Mouse (Mus musculus): ENCODE data around the gene Enox1. TPM values are rescaled to one million over a fixed set of nuclear protein-coding genes. Genes with fewer than 3 reads are reported as not detected.

The Enox1 gene
- polyA plus RNA-seq, 1 experiment = 0.06 TPM

- Histone ChIP-seq H3K4me3 (ENCODE audit: extremely low read depth, insufficient read depth, insufficient read length) (no peak overlapping the region), H3K4me1 (ENCODE audit: control insufficient read depth, insufficient read depth, insufficient read length) (no peaks in the 10 kb centered on the region), H3K36me3 (ENCODE audit: control insufficient read depth, insufficient read depth, low read length) (no peaks in the 10 kb centered on the region), H3K27me3 (ENCODE audit: control insufficient read depth, insufficient read depth, low read length) (no peaks in the 10 kb centered on the region), H3K27ac (ENCODE audit: insufficient read depth, low read length) (no peak overlapping the region)
- DNase-seq (ENCODE audit: low read depth in 1 of 2, low spot score in 2 of 2) = no peak
- no peak for TF ChIP-seq CTCF (IDR thresholded peaks at IDR 0.05; ENCODE audit: extremely low read depth, insufficient read depth, insufficient read length, insufficient replicate concordance)
- no peak for TF ChIP-seq POLR2A (IDR thresholded peaks at IDR 0.05; ENCODE audit: low read depth, low read length)
- WGBS = 91% methylated on average over 5 of the region's 5 CpGs
These were observed 430.6 kb downstream of the Enox1 start for GRCm38 (mm10) chr14:77587182-77587581.

GRCm38 (mm10) chr14:77593136-77593838, 436.7 kb downstream of the Enox1 start:
- TF ChIP-seq CTCF (IDR thresholded peaks at IDR 0.05; ENCODE audit: extremely low read depth, insufficient read depth, insufficient read length, insufficient replicate concordance) = no peak
- no peak for TF ChIP-seq POLR2A (IDR thresholded peaks at IDR 0.05; ENCODE audit: low read depth, low read length)
- H3K27ac ChIP-seq (ENCODE audit: insufficient read depth, low read length) = no peak overlapping the region
- no peaks in the 10 kb centered on the region for H3K4me1 ChIP-seq (ENCODE audit: control insufficient read depth, insufficient read depth, insufficient read length)
- H3K27me3 ChIP-seq (ENCODE audit: control insufficient read depth, insufficient read depth, low read length) = no peaks in the 10 kb centered on the region
- no peak for DNase-seq (ENCODE audit: low read depth in 1 of 2, low spot score in 2 of 2)
- H3K36me3 ChIP-seq (ENCODE audit: control insufficient read depth, insufficient read depth, low read length) = no peaks in the 10 kb centered on the region
- no peak overlapping the region for H3K4me3 ChIP-seq (ENCODE audit: extremely low read depth, insufficient read depth, insufficient read length)
- WGBS = 92% methylated on average over 11 of the region's 11 CpGs

GRCm38 (mm10) chr14:77596216-77597175, 439.9 kb downstream of the Enox1 start:
- WGBS = 90% methylated on average over 14 of the region's 14 CpGs
- DNase-seq (ENCODE audit: low read depth in 1 of 2, low spot score in 2 of 2) = no peak
- TF ChIP-seq POLR2A (IDR thresholded peaks at IDR 0.05; ENCODE audit: low read depth, low read length) (no peak), CTCF (IDR thresholded peaks at IDR 0.05; ENCODE audit: extremely low read depth, insufficient read depth, insufficient read length, insufficient replicate concordance) (no peak)
- Histone ChIP-seq H3K4me3 (ENCODE audit: extremely low read depth, insufficient read depth, insufficient read length) (no peak overlapping the region), H3K36me3 (ENCODE audit: control insufficient read depth, insufficient read depth, low read length) (no peaks in the 10 kb centered on the region), H3K4me1 (ENCODE audit: control insufficient read depth, insufficient read depth, insufficient read length) (no peaks in the 10 kb centered on the region), H3K27ac (ENCODE audit: insufficient read depth, low read length) (no peak overlapping the region), H3K27me3 (ENCODE audit: control insufficient read depth, insufficient read depth, low read length) (no peaks in the 10 kb centered on the region)

GRCm38 (mm10) chr14:77599016-77599704, 442.6 kb downstream of the Enox1 start:
- no peaks in the 10 kb centered on the region for H3K4me1 ChIP-seq (ENCODE audit: control insufficient read depth, insufficient read depth, insufficient read length)
- H3K27me3 ChIP-seq (ENCODE audit: control insufficient read depth, insufficient read depth, low read length) = no peaks in the 10 kb centered on the region
- TF ChIP-seq CTCF (IDR thresholded peaks at IDR 0.05; ENCODE audit: extremely low read depth, insufficient read depth, insufficient read length, insufficient replicate concordance) = no peak
- TF ChIP-seq POLR2A (IDR thresholded peaks at IDR 0.05; ENCODE audit: low read depth, low read length) = no peak
- H3K4me3 ChIP-seq (ENCODE audit: extremely low read depth, insufficient read depth, insufficient read length) = no peak overlapping the region
- 88% methylated on average over 14 of the region's 14 CpGs for WGBS
- no peak overlapping the region for H3K27ac ChIP-seq (ENCODE audit: insufficient read depth, low read length)
- no peak for DNase-seq (ENCODE audit: low read depth in 1 of 2, low spot score in 2 of 2)
- no peaks in the 10 kb centered on the region for H3K36me3 ChIP-seq (ENCODE audit: control insufficient read depth, insufficient read depth, low read length)

DNA sequence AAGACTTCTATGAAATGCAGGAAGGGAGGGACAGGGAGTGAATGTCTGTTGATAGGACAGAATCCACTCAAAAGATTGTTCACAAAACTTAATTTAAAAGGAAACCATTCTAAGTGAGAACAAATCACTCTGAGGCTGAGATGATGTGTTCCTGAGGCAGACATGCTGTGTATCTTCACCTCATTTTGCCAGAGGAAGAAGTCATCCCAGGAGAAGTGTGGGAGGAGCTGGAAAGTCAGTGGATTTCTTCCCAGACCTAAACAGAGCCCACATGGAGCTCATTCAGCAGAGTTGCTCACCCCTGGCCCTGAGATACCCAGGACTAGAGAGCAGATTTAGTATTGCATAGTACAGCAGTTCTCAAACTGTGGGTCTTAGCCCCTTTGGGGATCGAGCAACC, 444.2 kb downstream of the Enox1 start:
- H3K27ac ChIP-seq (ENCODE audit: insufficient read depth, low read length) = no peak overlapping the region
- no peak for DNase-seq (ENCODE audit: low read depth in 1 of 2, low spot score in 2 of 2)
- no peak overlapping the region for H3K4me3 ChIP-seq (ENCODE audit: extremely low read depth, insufficient read depth, insufficient read length)
- H3K36me3 ChIP-seq (ENCODE audit: control insufficient read depth, insufficient read depth, low read length) = no peaks in the 10 kb centered on the region
- 82% methylated on average over 1 of the region's 1 CpGs for WGBS
- H3K27me3 ChIP-seq (ENCODE audit: control insufficient read depth, insufficient read depth, low read length) = no peaks in the 10 kb centered on the region
- TF ChIP-seq POLR2A (IDR thresholded peaks at IDR 0.05; ENCODE audit: low read depth, low read length) (no peak), CTCF (IDR thresholded peaks at IDR 0.05; ENCODE audit: extremely low read depth, insufficient read depth, insufficient read length, insufficient replicate concordance) (no peak)
- H3K4me1 ChIP-seq (ENCODE audit: control insufficient read depth, insufficient read depth, insufficient read length) = no peaks in the 10 kb centered on the region

- WGBS = 92% methylated on average over 2 of the region's 2 CpGs
- DNase-seq (ENCODE audit: low read depth in 1 of 2, low spot score in 2 of 2) = no peak
- H3K27ac ChIP-seq (ENCODE audit: insufficient read depth, low read length) = no peak overlapping the region
- no peaks in the 10 kb centered on the region for H3K27me3 ChIP-seq (ENCODE audit: control insufficient read depth, insufficient read depth, low read length)
- TF ChIP-seq POLR2A (IDR thresholded peaks at IDR 0.05; ENCODE audit: low read depth, low read length) = no peak
- no peak for TF ChIP-seq CTCF (IDR thresholded peaks at IDR 0.05; ENCODE audit: extremely low read depth, insufficient read depth, insufficient read length, insufficient replicate concordance)
- no peaks in the 10 kb centered on the region for H3K36me3 ChIP-seq (ENCODE audit: control insufficient read depth, insufficient read depth, low read length)
- no peaks in the 10 kb centered on the region for H3K4me1 ChIP-seq (ENCODE audit: control insufficient read depth, insufficient read depth, insufficient read length)
- H3K4me3 ChIP-seq (ENCODE audit: extremely low read depth, insufficient read depth, insufficient read length) = no peak overlapping the region
These were observed 444.9 kb downstream of the Enox1 start for GRCm38 (mm10) chr14:77601446-77601845.

Measured in spleen, adult 2 months (tissue).